Mouse (Mus musculus) MEL-GATA-1-ER (cell line): ENCODE data around the gene Fmo3.

Experiments used
- DNase-seq: peaks from one replicate; pipeline ENCODE4 v3.0.0-alpha.2; 2012; ENCODE audit warnings: low read depth; ENCODE audit errors: extremely low read depth

Gene Fmo3

GRCm38 (mm10) chr1:162984428-162984827 is at the start of gene Fmo3:
Fmo3 (minus strand) TSS chr1:162984528.
- no peak for DNase-seq

- no peak for DNase-seq
Observed at GRCm38 (mm10) chr1:163023075-163023474, 38.7 kb upstream of the Fmo3 start.

GRCm38 (mm10) chr1:163009220-163009619 is 24.9 kb upstream of the Fmo3 start:
- no peak for DNase-seq

GRCm38 (mm10) chr1:163003496-163003895 is 19.2 kb upstream of the Fmo3 start:
- no peak for DNase-seq

- DNase-seq = no peak
Observed at GRCm38 (mm10) chr1:163001271-163001829, 17.0 kb upstream of the Fmo3 start.

- DNase-seq = no peak
Observed at GRCm38 (mm10) chr1:162987546-162987945, 3.2 kb upstream of the Fmo3 start.

- no peak for DNase-seq
Observed at GRCm38 (mm10) chr1:162986777-162987176, 2.4 kb upstream of the Fmo3 start.

- no peak for DNase-seq
Observed at GRCm38 (mm10) chr1:162986121-162986748, 1.9 kb upstream of the Fmo3 start.

- no peak for DNase-seq
Observed at GRCm38 (mm10) chr1:162963556-162963955, 20.8 kb downstream of the Fmo3 start.

- no peak for DNase-seq
Observed at GRCm38 (mm10) chr1:162957422-162957821, 26.9 kb downstream of the Fmo3 start.

GRCm38 (mm10) chr1:162953079-162953478 is 31.2 kb downstream of the Fmo3 start:
- no peak for DNase-seq

- no peak for DNase-seq
Observed at GRCm38 (mm10) chr1:162949763-162950162, 34.6 kb downstream of the Fmo3 start.

GRCm38 (mm10) chr1:162947934-162948333 is 36.4 kb downstream of the Fmo3 start:
- no peak for DNase-seq

GRCm38 (mm10) chr1:162946837-162947558 is 37.3 kb downstream of the Fmo3 start:
- no peak for DNase-seq

GRCm38 (mm10) chr1:162943700-162944099 is 40.6 kb downstream of the Fmo3 start:
- no peak for DNase-seq

GRCm38 (mm10) chr1:162938696-162939351 is 45.5 kb downstream of the Fmo3 start:
- no peak for DNase-seq

GRCm38 (mm10) chr1:162937970-162938695 is 46.2 kb downstream of the Fmo3 start:
- no peak for DNase-seq

GRCm38 (mm10) chr1:162937415-162937814 is 46.9 kb downstream of the Fmo3 start, which contains the start of gene Fmo6:
Fmo6 (minus strand) TSS chr1:162937515.
- no peak for DNase-seq

GRCm38 (mm10) chr1:162934374-162935012 is 49.8 kb downstream of the Fmo3 start:
- no peak for DNase-seq

GRCm38 (mm10) chr1:162932386-162932785 is 51.9 kb downstream of the Fmo3 start:
- no peak for DNase-seq

GRCm38 (mm10) chr1:162931880-162932279 is 52.4 kb downstream of the Fmo3 start:
- no peak for DNase-seq
